Mouse (Mus musculus) bone marrow, adult 2 months (tissue): ENCODE data around the gene Igsf9b. TPM values are rescaled to one million over a fixed set of nuclear protein-coding genes. Genes with fewer than 3 reads are reported as not detected.

Source experiments
- H3K27ac ChIP-seq: fragments of 200-500 bp; 2 replicates; pipeline ENCODE4 v1.5.1; 2012; ENCODE audit warnings: low read depth, mild to moderate bottlenecking, control low read depth, inconsistent platforms, low read length; ENCODE audit not compliant: control insufficient read depth, poor library complexity, insufficient read depth
- H3K4me1 ChIP-seq: fragments of 200-500 bp; 2 replicates; pipeline ENCODE4 v1.6.1; 2011; ENCODE audit warnings: low read length; ENCODE audit not compliant: control insufficient read depth, insufficient read depth
- H3K4me3 ChIP-seq: fragments of 200-500 bp; replicated peaks from 2 replicates; pipeline ENCODE3; 2011; ENCODE audit warnings: mild to moderate bottlenecking, low read depth, low read length, control low read depth; ENCODE audit not compliant: control insufficient read depth
- CTCF ChIP-seq: fragments of 200-500 bp; IDR thresholded peaks from 2 replicates; pipeline ENCODE4 v1.5.1; 2011; ENCODE audit warnings: low read length, control low read depth; ENCODE audit not compliant: control insufficient read depth, insufficient read depth
- POLR2A ChIP-seq: fragments of 200-500 bp; IDR thresholded peaks from 2 replicates; pipeline ENCODE4 v1.6.1; 2011; ENCODE audit warnings: low read depth, mild to moderate bottlenecking, control low read depth, low read length, borderline replicate concordance; ENCODE audit not compliant: control insufficient read depth
- WGBS: fragments of 180-500 bp; shearing (Covaris S2); methylation state at CpG from one replicate; pipeline ENCODE4 v1.1.7; 2018; 5-methylcytosine and 5-hydroxymethylcytosine counted together
- polyA plus RNA-seq: library from polyadenylated mRNA; stranded (reverse); fragments of >200 nt; gene quantifications from 2 replicates; pipeline ENCODE4 v1.2.4, GENCODE M21; 2011; ENCODE audit warnings: low replicate concordance; ENCODE audit not compliant: missing spikeins, insufficient read depth, insufficient read length

The Igsf9b gene
- polyA plus RNA-seq, 1 experiment, result 0.37 TPM

DNA sequence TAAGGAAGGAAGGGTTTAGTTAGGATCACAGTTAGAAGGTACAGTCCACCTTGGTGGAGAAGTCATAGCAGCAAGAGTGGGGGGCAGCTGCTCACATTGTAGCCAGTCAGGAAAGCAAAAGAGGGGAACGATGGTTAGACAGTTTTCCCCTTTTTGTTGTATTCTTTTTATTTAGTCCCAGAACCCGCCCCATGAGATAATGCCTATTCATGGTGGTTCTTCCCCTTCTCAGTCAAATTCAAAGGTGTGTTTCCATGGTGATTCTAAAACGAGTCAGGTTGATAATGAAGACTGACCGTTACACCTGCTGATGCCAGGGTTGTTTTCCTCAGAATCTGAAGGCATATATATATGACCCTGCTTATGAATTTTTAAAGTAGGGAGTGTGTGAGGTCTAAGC lies 29.7 kb upstream of the Igsf9b start:
- Histone ChIP-seq H3K27ac (no peak overlapping the region), H3K4me1 (no peaks in the 10 kb centered on the region), H3K4me3 (no peak overlapping the region)
- WGBS, result 61% methylated on average over 4 of the region's 4 CpGs
- TF ChIP-seq CTCF (no peak), POLR2A (no peak)

DNA sequence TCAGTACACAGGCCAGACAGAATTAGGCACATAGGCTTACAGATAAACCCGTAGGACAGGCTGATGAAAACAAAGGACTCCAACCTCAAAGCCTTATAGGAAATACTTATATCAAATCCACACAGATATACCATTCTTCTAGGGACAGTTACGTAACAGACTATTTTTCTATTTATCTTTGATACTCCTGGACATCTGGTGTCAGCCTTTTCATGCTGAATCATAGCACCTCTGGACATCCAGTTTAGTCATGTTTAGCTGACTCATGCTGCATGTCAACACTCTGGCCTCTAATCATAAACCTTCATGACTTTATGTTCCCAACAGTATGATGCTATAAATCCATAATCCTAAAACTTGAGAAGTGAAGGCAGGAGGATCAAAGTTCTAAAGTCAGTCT lies 29.1 kb upstream of the Igsf9b start:
- no peak overlapping the region for H3K27ac ChIP-seq
- WGBS, result 77% methylated on average over 2 of the region's 2 CpGs
- no peak overlapping the region for H3K4me3 ChIP-seq
- no peak for TF ChIP-seq CTCF
- no peak for TF ChIP-seq POLR2A
- no peaks in the 10 kb centered on the region for H3K4me1 ChIP-seq

DNA sequence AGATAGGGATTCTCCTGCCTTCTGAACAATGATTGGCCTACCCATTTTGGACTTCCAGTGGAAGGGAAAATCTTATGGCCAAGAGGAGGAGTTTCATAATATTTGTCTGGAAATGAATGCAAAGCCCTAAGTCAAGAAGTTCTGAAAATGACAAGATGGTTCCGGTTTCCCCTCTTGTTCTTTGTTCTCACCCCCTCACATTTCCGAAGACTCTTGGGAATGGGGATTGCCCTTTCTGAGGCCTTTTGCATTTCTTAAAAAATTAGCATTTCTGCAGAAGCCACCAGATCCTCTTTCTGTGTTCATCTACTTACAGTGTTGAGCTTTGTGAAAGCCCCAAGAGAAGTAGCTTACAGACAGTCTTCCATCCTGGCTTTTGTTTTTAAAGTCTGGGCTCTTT lies 27.1 kb upstream of the Igsf9b start:
- Histone ChIP-seq H3K4me1 (no peaks in the 10 kb centered on the region), H3K4me3 (no peak overlapping the region), H3K27ac (no peak overlapping the region)
- 66% methylated on average over 2 of the region's 2 CpGs for WGBS
- TF ChIP-seq POLR2A (no peak), CTCF (no peak)

DNA sequence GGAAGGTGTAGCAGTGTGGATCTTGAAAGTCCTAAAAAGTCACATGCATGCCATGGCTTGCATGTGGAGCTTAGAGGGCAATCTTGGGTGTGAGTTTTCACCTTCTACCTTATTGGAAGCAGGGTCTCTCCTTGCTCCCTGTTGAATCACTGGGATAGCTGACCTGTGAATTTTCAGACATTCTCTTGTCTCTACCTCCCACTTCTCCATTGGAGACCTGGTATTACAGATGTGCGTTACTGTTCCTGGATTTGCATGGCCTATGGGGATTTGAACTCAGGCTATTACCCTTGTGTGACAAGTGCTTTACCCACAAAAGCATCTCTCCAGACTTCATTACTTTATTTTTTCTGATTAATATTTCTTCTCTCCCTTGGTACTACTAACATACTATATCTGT lies 26.1 kb upstream of the Igsf9b start:
- Histone ChIP-seq H3K27ac (no peak overlapping the region), H3K4me3 (no peak overlapping the region), H3K4me1 (no peaks in the 10 kb centered on the region)
- WGBS, result 84% methylated on average over 1 of the region's 1 CpGs
- no peak for TF ChIP-seq CTCF
- no peak for TF ChIP-seq POLR2A

DNA sequence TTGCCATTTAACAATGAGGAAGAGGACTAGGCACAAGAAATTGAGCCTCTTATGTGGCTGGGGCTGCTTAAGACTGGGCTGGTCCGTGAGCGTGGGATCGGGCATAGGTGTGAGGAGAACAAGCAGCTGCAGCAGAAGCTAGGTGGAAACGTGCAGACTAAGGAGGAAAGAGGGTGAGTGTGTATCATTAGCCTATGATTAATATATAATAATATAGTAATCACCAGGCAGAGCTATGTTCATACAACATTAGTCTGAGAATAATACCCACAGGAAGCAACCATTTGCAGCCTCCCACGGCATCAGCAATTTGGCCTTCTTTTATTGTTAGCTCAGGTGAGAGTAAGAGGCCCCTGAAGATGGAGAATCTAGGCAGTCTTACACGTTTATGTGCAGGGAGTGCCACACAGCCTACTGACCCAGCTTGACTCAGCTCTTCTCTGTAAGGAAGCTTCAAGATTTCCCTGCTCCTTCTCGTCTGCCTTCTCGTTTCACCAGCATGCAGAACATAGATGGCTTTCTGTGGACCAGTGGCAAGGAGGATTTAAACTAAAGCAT lies 22.6 kb upstream of the Igsf9b start:
- 70% methylated on average over 8 of the region's 8 CpGs for WGBS
- H3K27ac ChIP-seq, result no peak overlapping the region
- TF ChIP-seq CTCF (no peak), POLR2A (no peak)
- H3K4me3 ChIP-seq, result no peak overlapping the region
- H3K4me1 ChIP-seq, result no peaks in the 10 kb centered on the region

DNA sequence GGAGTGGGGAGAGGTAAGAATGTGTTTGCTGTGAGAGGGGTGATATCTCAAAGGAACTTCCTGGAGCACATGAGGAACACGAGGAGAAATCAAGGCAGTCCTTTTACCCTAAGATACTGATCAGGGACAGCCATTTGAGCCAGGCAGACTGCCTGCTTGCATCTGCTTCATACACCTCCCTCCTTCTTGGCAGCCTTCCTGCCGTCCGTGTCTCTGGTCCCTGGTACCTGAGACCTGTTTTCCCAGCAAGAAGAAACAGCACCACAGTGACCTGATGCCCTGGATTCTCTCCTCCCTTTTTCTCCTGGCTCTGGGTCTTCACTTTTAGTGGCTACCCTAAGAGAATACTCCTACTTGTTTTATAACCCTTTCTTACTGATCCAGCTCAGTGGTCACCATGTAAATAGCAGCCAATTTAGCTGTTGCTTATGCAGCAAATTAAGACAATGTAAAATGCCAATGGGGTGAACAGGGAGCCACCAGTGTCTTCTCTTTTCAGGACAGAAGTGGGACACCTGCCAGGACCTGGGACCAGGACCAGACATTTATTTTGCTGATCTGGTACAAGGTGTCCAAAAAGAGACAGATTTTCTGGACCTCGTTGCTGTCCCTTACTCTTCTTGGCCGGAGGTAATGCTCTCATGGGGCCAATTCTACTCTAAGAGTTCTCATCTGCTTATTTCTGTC lies 21.5 kb upstream of the Igsf9b start:
- Histone ChIP-seq H3K27ac (no peak overlapping the region), H3K4me3 (no peak overlapping the region), H3K4me1 (no peaks in the 10 kb centered on the region)
- TF ChIP-seq CTCF (no peak), POLR2A (no peak)
- WGBS, result 64% methylated on average over 5 of the region's 5 CpGs

DNA sequence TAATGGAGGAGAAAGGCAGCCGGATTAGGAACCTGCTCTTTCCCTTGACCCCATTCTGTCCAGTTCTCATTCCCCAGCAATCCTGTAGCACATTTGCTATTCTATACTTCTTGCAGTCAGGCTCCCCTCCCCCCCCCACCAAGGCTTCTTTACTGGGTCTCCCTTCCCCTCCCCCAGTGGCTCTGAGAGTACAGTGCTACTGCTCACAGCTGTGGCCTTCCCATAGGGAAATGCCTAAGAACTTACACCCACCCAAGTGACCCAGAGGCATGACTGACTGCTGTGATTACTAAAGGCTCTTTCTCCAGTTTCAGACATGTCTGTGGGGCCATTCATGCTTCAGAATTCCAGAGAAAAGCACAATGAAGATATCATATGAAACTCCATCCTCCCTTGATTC lies 20.0 kb upstream of the Igsf9b start:
- Histone ChIP-seq H3K4me3 (no peak overlapping the region), H3K27ac (no peak overlapping the region), H3K4me1 (no peaks in the 10 kb centered on the region)
- TF ChIP-seq CTCF (no peak), POLR2A (no peak)
- WGBS, result 93% methylated on average over 1 of the region's 1 CpGs

DNA sequence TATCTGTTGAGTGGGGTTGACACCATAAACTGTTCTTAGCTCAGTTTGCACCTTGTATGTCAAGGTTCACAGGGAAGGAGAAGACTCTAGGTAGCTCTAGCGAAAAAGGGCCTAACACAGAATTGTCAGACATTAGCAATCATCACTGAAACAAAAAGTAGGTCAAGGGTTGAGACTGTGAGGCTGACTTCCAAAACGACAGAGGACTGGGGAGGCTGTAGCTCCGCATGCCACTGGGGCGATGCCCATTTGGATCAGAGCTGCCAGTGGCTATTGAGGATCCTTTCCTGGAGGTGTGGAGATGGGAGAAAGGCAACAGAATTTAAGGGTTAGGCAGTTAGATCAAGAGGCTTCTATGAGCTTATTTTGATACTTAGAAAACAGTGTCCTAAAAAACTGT lies 18.0 kb upstream of the Igsf9b start:
- no peak overlapping the region for H3K27ac ChIP-seq
- H3K4me1 ChIP-seq, result no peaks in the 10 kb centered on the region
- no peak overlapping the region for H3K4me3 ChIP-seq
- TF ChIP-seq POLR2A (no peak), CTCF (no peak)
- 71% methylated on average over 4 of the region's 4 CpGs for WGBS

DNA sequence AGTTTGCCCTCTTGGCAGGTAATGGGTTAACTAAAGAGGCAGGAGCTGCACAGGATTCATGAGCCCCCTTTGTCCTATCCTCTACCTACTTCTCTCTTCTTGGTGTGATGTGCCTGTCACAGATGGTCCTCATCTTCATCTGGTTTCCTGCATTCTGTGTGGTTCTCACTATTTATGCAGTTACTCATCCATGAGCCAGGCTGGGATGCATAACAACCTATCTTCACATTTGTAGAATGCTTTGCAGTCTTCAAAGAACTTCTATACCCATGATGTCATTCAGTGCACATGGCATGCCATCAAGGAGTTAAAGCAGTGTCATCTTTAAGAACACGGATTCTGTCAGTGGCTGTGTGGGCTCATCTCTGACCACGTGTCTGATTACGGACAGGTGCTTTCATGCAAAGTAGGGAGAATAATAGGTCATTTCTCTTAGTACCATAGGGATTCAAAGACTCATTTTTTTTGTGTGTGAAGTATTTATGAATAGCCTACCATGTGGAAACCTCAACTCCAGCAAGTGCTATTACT lies 13.2 kb upstream of the Igsf9b start:
- Histone ChIP-seq H3K4me1 (no peaks in the 10 kb centered on the region), H3K4me3 (no peak overlapping the region), H3K27ac (no peak overlapping the region)
- TF ChIP-seq CTCF (no peak), POLR2A (no peak)
- WGBS, result 59% methylated on average over 3 of the region's 3 CpGs
